17 mouse cellular contexts compared by ENCODE assay signal in genomic region chr1:52338243-52338642, GRCm38 (mm10).
"Had no signal": no experiment of that assay in that cellular context is flagged by ENCODE, and none has a peak within 500 bp of the region (broad histone marks: within the 10 kb centered on the region; RNA-seq: fewer than 3 reads in every experiment).

No protein-coding gene starts in this region.

- H3K27me3 ChIP-seq: lung, embryonic 15.5 days; midbrain, embryonic 13.5 days; midbrain, embryonic 15.5 days; neural tube, embryonic 12.5 days; stomach, embryonic 15.5 days had no signal

- H3K9ac ChIP-seq: lung, embryonic 15.5 days; midbrain, embryonic 13.5 days; midbrain, embryonic 15.5 days; neural tube, embryonic 12.5 days; stomach, embryonic 15.5 days had no signal

- H3K27ac ChIP-seq: lung, embryonic 15.5 days; macrophage; midbrain, embryonic 13.5 days; midbrain, embryonic 15.5 days; neural tube, embryonic 12.5 days; stomach, embryonic 15.5 days; stomach, postnatal 0 days had no signal

- ATAC-seq: lung, postnatal 0 days; midbrain, embryonic 13.5 days; midbrain, embryonic 15.5 days had no signal

- H3K4me3 ChIP-seq: lung, embryonic 15.5 days; megakaryocyte, embryonic 14.5 days; midbrain, embryonic 13.5 days; midbrain, embryonic 15.5 days; neural tube, embryonic 12.5 days; stomach, embryonic 15.5 days had no signal

- H3K9me3 ChIP-seq: lung, embryonic 15.5 days; megakaryocyte, embryonic 14.5 days; midbrain, embryonic 13.5 days; midbrain, embryonic 15.5 days; neural tube, embryonic 12.5 days; stomach, embryonic 15.5 days had no signal

- H3K4me2 ChIP-seq: lung, embryonic 15.5 days; midbrain, embryonic 11.5 days; midbrain, embryonic 13.5 days; midbrain, embryonic 15.5 days; neural tube, embryonic 12.5 days; stomach, embryonic 15.5 days had no signal

- H3K36me3 ChIP-seq: lung, embryonic 15.5 days; midbrain, embryonic 13.5 days; midbrain, embryonic 15.5 days; neural tube, embryonic 12.5 days; stomach, embryonic 15.5 days had no signal

- DNase-seq: lung, adult 2 months; lung, postnatal 14 days; lung, postnatal 36 days; right cerebral cortex, postnatal 14 days; thymus, adult 2 months; thymus, postnatal 25 days; thymus, postnatal 4 days had no signal

- H3K4me1 ChIP-seq: lung, embryonic 15.5 days; midbrain, embryonic 13.5 days; midbrain, embryonic 15.5 days; neural tube, embryonic 12.5 days; stomach, embryonic 15.5 days had no signal
